Comparison of ENCODE assay signal across 8 mouse cellular contexts in genomic region chr14:49171867-49172581, GRCm38 (mm10). TPM values are rescaled to one million over a fixed set of nuclear protein-coding genes. Genes with fewer than 3 reads are reported as not detected.
DNase-seq lines count a peak whose midpoint lies in the region; ATAC-seq and TF ChIP-seq lines count a peak whose summit lies in the region.

TSS of gene Naa30 (plus strand) at chr14:49172226.

- peak; percentile 93 for DNase-seq in WW6 (ENCODE audit: low read depth, low spot score)
- DNase-seq in cerebellum, postnatal 4 days (ENCODE audit: low spot score in 2 of 2): peak; percentile 84 to 91
- DNase-seq in gastrocnemius, adult 18-20 months (ENCODE audit: low spot score): peak; percentile 97
- DNase-seq in hindbrain, postnatal 0 days (ENCODE audit: low spot score): peak; percentile 96
- DNase-seq in left cerebral cortex, adult 2 months (ENCODE audit: extremely low spot score in 1 of 2, low spot score in 2 of 2): peak; percentile 94 to 95
- peak; percentile 93 for DNase-seq in right cerebral cortex, adult 2 months (ENCODE audit: low spot score in 2 of 2)
- peak; percentile 98 for DNase-seq in urinary bladder, postnatal 14 days (ENCODE audit: low spot score)

- H3K9me3 ChIP-seq in hindbrain, postnatal 0 days (ENCODE audit: low read length): no peaks in the 10 kb centered on the region

- peak within 1 kb of the TSS; percentile 97 for H3K9ac ChIP-seq in hindbrain, postnatal 0 days (replicated peaks; ENCODE audit: low read length)

- peak within 1 kb of the TSS; percentile 99 for H3K4me3 ChIP-seq in hindbrain, postnatal 0 days (ENCODE audit: low read length)
- H3K4me3 ChIP-seq in left cerebral cortex, adult 2 months: peak within 1 kb of the TSS; percentile 92

- WGBS in hindbrain, postnatal 0 days: 1% methylated on average over 56 of the region's 86 CpGs

- peak within 1 kb of the TSS; percentile 88 for H3K27ac ChIP-seq in hindbrain, postnatal 0 days
- H3K27ac ChIP-seq in left cerebral cortex, adult 2 months: peak within 1 kb of the TSS; percentile 88

- peak; percentile 93 for ATAC-seq in hindbrain, postnatal 0 days
- ATAC-seq in megakaryocyte, adult 5-6 weeks (ENCODE audit: poor library complexity, severe bottlenecking): peak; percentile 97

- intact Hi-C loops in left cerebral cortex, adult 2 months (cut with DNase I): loop anchor here (2.0 to 10.0 kb wide), 2 partner anchors 105 to 1893 kb away; partner anchors contain the start of genes Ap5m1 and Exoc5

- H3K4me1 ChIP-seq in hindbrain, postnatal 0 days (ENCODE audit: insufficient read depth, low read length): peaks cover 18% of the 10 kb centered on the region

- peak within 1 kb of the TSS; percentile 76 for H3K4me2 ChIP-seq in hindbrain, postnatal 0 days (ENCODE audit: low read depth, low read length)

- TF ChIP-seq CTCF in hindbrain, postnatal 0 days (IDR thresholded peaks at IDR 0.05; ENCODE audit: low read depth): no peak
- no peak for TF ChIP-seq CTCF in left cerebral cortex, adult 2 months (IDR thresholded peaks at IDR 0.05)

- H3K27me3 ChIP-seq in hindbrain, postnatal 0 days (ENCODE audit: insufficient read depth, low read length): no peaks in the 10 kb centered on the region

- H3K36me3 ChIP-seq in hindbrain, postnatal 0 days (ENCODE audit: insufficient read depth, low read length): no peaks in the 10 kb centered on the region

RNA-seq across cellular contexts. Expression of gene Naa30, which starts in this region (rescaled TPM):
- 10 to 100 TPM; 19.1 to 22.8 TPM for total RNA-seq in gastrocnemius, adult 18-20 months (2021)
- 38.2 TPM in 2 replicates for total RNA-seq in hindbrain, postnatal 0 days (2014; rRNA removed)
- 8.6 and 9.1 TPM in 2 replicates for polyA plus RNA-seq in hindbrain, postnatal 0 days (2015; fragmentation: Nextera tagmentation; extraction: Ambion mirVana)
- 10 to 100 TPM; 36.3 to 42.4 TPM for total RNA-seq in left cerebral cortex, adult 2 months (2021)
- total RNA-seq in megakaryocyte, adult 5-6 weeks (2015): 16.2 and 17.3 TPM in 2 replicates
- total RNA-seq in megakaryocyte, adult 5-6 weeks (2017): 22.6 and 23.0 TPM in 2 replicates

Comparison
In these comparisons a context has a peak if more than half of its experiments do, and no peak if none do; other contexts are left out.
1. Peak in every context shown above with its lines: DNase-seq, ATAC-seq, H3K4me3 ChIP-seq and H3K27ac ChIP-seq.